Mouse (Mus musculus) hindbrain, postnatal 0 days (tissue): ENCODE results near the gene BC048679. TPM values are rescaled to one million over a fixed set of nuclear protein-coding genes. Genes with fewer than 3 reads are reported as not detected.
A peak's percentile ranks its signal among the peaks of the same experiment; 100 is the strongest.
"Not testable (repeated sequence)": the region's sequence is repeated elsewhere in the genome, so short reads cannot be mapped to it uniquely, and the experiment has no call there.

Experiments
- ATAC-seq: fragments of 200-750 bp; cut with Nextera tagmentation; 2 replicates; pipeline ENCODE4 v1.8.0; 2017; ENCODE audit warnings: mild to moderate bottlenecking, moderate TSS enrichment, moderate library complexity
- DNase-seq: peaks from one replicate; pipeline ENCODE4 v3.0.0-alpha.2; 2015; ENCODE audit warnings: low spot score
- H3K27ac ChIP-seq: fragments of 300-500 bp; sonication (generic); 2 replicates; pipeline ENCODE4 v1.5.1; 2014; ENCODE audit warnings: mild to moderate bottlenecking
- H3K27me3 ChIP-seq: fragments of 300-500 bp; sonication (generic); 2 replicates; pipeline ENCODE4 v1.6.1; 2014; ENCODE audit warnings: low read length, mixed read lengths; ENCODE audit not compliant: insufficient read depth
- H3K36me3 ChIP-seq: fragments of 300-500 bp; sonication (generic); 2 replicates; pipeline ENCODE4 v1.6.1; 2014; ENCODE audit warnings: low read length, mixed read lengths; ENCODE audit not compliant: insufficient read depth
- H3K4me1 ChIP-seq: fragments of 300-500 bp; sonication (generic); 2 replicates; pipeline ENCODE4 v1.6.1; 2014; ENCODE audit warnings: antibody characterized with exemption, low read length, mixed read lengths; ENCODE audit not compliant: insufficient read depth
- H3K4me2 ChIP-seq: fragments of 300-500 bp; sonication (generic); 2 replicates; pipeline ENCODE4 v1.6.1; 2014; ENCODE audit warnings: low read depth, mild to moderate bottlenecking, low read length, moderate library complexity, mixed read lengths
- H3K4me3 ChIP-seq: fragments of 300-500 bp; sonication (generic); 2 replicates; pipeline ENCODE4 v1.5.1; 2014; ENCODE audit warnings: low read length
- H3K9ac ChIP-seq: fragments of 300-500 bp; sonication (generic); replicated peaks from 2 replicates; pipeline ENCODE4 v1.6.1; 2014; ENCODE audit warnings: mild to moderate bottlenecking, low read length, moderate library complexity, mixed read lengths
- H3K9me3 ChIP-seq: fragments of 300-500 bp; sonication (generic); 2 replicates; pipeline ENCODE4 v1.6.1; 2016; ENCODE audit warnings: low read length, mixed read lengths
- CTCF ChIP-seq: IDR thresholded peaks from 2 replicates; pipeline ENCODE4 v1.5.1; 2016; ENCODE audit warnings: antibody characterized with exemption, control low read depth, low read depth
- WGBS: fragments of 180-500 bp; shearing (Covaris S2); extraction: QIAGEN DNeasy Blood & Tissue Kit; methylation state at CpG from one replicate; pipeline ENCODE4 v1.1.7; 2014; 5-methylcytosine and 5-hydroxymethylcytosine counted together
- polyA plus RNA-seq: library from polyadenylated mRNA; unstranded; fragments of >200 nt; fragmentation: Nextera tagmentation; extraction: Ambion mirVana; gene quantifications from 2 replicates; pipeline ENCODE4 v1.2.1, GENCODE M21; 2015
- total RNA-seq: library from RNA; depleted of rRNA; stranded (reverse); fragments of >200 nt; gene quantifications from 2 replicates; pipeline ENCODE4 v1.2.3, GENCODE M21; 2014

Gene BC048679
- total and polyA plus RNA-seq, 2 experiments from 2014 or later: not detected

DNA sequence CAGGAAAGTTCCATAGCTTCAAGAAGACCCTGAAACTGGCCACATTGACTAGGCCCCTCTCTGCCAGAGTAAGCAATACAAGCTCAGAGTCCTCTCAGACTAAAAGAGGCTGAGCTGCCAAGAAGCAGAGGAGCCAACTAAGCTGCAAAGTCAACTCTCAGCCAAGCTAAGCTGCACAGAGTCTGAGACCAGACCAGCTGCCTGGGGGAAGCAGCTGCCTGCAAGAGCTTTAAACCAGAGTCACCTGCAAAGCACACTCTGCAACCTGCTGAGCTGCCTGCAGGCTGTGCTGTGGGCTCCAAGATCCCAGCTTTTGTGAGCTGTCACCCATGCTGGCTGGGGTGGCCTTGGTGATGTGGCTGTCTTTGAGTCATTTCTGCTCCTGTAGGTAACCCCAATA, 19.8 kb downstream of the BC048679 start:
- H3K4me2 ChIP-seq, H3K9me3 ChIP-seq, H3K36me3 ChIP-seq, H3K4me3 ChIP-seq, H3K27ac ChIP-seq, H3K27me3 ChIP-seq, H3K9ac ChIP-seq, H3K4me1 ChIP-seq: not testable (repeated sequence)
- ATAC-seq (peak; percentile 65), DNase-seq (peak; percentile 28)
- peak; percentile 24 for TF ChIP-seq CTCF

DNA sequence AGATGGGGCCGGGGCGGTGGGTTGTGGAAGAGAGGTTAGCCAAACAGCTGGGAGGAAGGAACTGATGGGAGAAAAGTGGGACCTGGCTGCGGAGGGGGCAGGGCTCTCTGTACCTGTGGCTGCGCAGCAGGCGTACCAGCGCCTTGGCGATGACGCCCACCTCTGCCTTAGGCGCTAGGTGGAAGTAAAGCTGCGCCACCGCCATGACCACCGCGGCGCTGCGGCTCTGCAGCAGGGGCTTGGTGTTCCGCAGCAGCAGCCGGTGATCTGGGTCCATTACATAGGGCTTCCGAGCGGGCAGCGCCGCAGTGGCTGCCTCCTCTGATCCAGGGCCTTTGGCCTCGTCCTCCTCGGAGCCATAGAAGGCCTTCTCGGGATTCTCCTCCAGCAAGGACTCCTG, 21.2 kb downstream of the BC048679 start:
- Histone ChIP-seq H3K36me3 (peaks cover 5% of the 10 kb centered on the region; the same call in 1 of the 2 replicates), H3K9ac (no peak overlapping the region), H3K27me3 (no peaks in the 10 kb centered on the region), H3K4me2 (no peak overlapping the region; the same call in 1 of the 2 replicates), H3K4me1 (no peaks in the 10 kb centered on the region), H3K4me3 (no peak overlapping the region), H3K27ac (no peak overlapping the region; the same call in 1 of the 2 replicates), H3K9me3 (no peaks in the 10 kb centered on the region)
- DNase-seq (peak; percentile 42), ATAC-seq (peak; percentile 33)
- WGBS: 16% methylated on average over 24 of the region's 24 CpGs
- peak; percentile 47; the same call in 1 of the 2 replicates for TF ChIP-seq CTCF

DNA sequence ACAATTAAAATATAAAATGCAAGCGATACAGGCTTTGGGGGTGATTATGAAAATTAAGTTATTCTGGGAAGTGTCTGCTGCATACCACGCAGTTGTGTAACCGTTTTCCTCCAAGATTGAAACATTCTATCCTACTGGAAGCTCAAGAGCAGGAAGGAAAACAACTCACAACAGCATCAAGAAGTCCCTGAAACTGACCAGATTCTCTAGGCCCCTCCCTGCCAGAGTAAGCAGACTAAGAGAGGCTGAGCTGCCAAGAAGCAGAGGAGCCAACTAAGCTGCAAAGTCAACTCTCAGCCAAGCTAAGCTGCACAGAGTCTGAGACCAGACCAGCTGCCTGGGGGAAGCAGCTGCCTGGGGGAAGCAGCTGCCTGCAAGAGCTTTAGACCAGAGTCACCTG, 22.9 kb downstream of the BC048679 start:
- 78% methylated on average over 3 of the region's 3 CpGs for WGBS
- DNase-seq (no peak), ATAC-seq (no peak)
- Histone ChIP-seq H3K4me3 (no peak overlapping the region), H3K9me3 (no peaks in the 10 kb centered on the region), H3K27ac (no peak overlapping the region), H3K36me3 (peaks cover 10% of the 10 kb centered on the region; the same call in 1 of the 2 replicates), H3K4me1 (no peaks in the 10 kb centered on the region), H3K4me2 (no peak overlapping the region), H3K9ac (no peak overlapping the region), H3K27me3 (no peaks in the 10 kb centered on the region)
- TF ChIP-seq CTCF: no peak

DNA sequence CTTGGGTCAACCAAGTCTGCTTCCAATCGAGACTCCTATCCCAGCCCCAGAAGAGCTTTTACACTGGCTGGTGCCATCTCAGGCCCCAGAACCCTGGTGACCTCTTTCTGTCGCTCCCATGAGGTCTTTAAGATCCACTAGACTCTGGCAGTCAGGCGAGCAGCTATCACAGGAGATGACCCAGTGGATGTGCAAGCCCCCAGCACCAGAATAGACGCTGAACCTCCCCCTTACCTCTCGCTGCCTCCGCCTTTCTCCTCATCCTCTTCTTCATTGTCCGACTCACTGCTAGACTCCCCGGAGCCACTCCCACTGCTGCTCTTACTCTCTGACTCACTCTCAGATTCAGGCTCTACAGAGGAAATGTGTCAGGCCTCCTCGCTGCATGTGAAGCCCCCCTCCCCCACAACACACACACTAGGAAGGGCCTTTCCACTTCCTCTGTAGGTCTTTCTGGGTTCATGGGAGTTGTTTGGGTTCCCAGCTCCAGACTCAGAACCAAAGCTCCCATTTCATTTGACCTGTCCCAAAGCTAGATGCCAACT, 33.1 kb downstream of the BC048679 start:
- WGBS: 73% methylated on average over 9 of the region's 9 CpGs
- Histone ChIP-seq H3K4me1 (no peaks in the 10 kb centered on the region), H3K9ac (no peak overlapping the region), H3K27ac (no peak overlapping the region), H3K4me2 (no peak overlapping the region), H3K27me3 (no peaks in the 10 kb centered on the region), H3K36me3 (peaks cover 43% of the 10 kb centered on the region), H3K9me3 (no peaks in the 10 kb centered on the region), H3K4me3 (no peak overlapping the region)
- no peak for TF ChIP-seq CTCF
- DNase-seq (no peak), ATAC-seq (no peak)

DNA sequence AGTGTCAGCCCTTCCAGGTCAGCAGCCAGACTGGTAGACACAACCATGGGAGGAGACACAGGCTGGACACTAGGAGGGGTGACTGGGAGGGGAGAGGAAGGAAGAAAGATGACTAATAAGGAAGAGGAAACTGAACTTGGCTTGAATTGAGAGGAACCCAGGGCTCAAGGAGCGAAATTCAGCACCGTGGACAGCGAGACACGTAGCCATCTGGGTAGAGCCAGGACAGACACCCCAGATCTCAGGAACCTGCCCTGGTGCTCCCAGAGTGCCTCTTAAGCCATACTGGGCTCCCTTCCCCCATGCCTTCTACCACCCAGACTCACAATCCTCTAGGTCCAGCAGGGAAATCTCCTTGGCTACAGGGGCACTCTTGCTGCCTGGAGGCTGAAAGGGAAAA, 34.0 kb downstream of the BC048679 start:
- 13% methylated on average over 4 of the region's 4 CpGs for WGBS
- peaks cover 43% of the 10 kb centered on the region for H3K36me3 ChIP-seq

DNA sequence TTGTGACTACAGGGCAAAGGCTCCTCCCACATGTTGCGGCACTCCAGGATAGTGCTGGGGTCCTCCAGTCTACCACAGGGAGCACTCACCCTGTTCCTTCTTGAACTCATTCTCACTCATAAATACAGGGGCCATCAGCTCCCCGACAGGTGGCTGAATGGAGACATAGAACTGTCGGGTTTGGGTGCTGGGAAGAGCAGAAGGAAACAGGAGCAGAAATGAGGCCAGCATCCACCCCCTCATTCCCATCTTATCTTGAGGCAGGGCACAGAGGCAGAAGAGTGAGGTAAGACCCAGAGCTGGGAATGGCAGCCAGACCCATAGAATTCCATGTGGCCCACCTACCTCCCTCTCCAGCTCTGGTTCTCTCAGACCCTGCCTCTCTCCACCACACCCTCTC, 35.3 kb downstream of the BC048679 start:
- no peak for TF ChIP-seq CTCF
- no peak overlapping the region for H3K4me2 ChIP-seq
- peaks cover 43% of the 10 kb centered on the region for H3K36me3 ChIP-seq
- no peak overlapping the region for H3K9ac ChIP-seq
- no peaks in the 10 kb centered on the region for H3K4me1 ChIP-seq
- no peak overlapping the region for H3K27ac ChIP-seq
- H3K4me3 ChIP-seq: no peak overlapping the region
- no peak for DNase-seq
- WGBS: 85% methylated on average over 3 of the region's 3 CpGs
- no peaks in the 10 kb centered on the region for H3K9me3 ChIP-seq
- no peak for ATAC-seq
- no peaks in the 10 kb centered on the region for H3K27me3 ChIP-seq

More for the DNA sequence above, 34.0 kb downstream of the BC048679 start:
- TF ChIP-seq CTCF: no peak
- no peaks in the 10 kb centered on the region for H3K9me3 ChIP-seq
- no peak overlapping the region for H3K4me3 ChIP-seq
- H3K9ac ChIP-seq: no peak overlapping the region
- H3K4me2 ChIP-seq: no peak overlapping the region
- no peaks in the 10 kb centered on the region for H3K27me3 ChIP-seq
- H3K4me1 ChIP-seq: no peaks in the 10 kb centered on the region
- no peak overlapping the region for H3K27ac ChIP-seq
- ATAC-seq: no peak
- no peak for DNase-seq

DNA sequence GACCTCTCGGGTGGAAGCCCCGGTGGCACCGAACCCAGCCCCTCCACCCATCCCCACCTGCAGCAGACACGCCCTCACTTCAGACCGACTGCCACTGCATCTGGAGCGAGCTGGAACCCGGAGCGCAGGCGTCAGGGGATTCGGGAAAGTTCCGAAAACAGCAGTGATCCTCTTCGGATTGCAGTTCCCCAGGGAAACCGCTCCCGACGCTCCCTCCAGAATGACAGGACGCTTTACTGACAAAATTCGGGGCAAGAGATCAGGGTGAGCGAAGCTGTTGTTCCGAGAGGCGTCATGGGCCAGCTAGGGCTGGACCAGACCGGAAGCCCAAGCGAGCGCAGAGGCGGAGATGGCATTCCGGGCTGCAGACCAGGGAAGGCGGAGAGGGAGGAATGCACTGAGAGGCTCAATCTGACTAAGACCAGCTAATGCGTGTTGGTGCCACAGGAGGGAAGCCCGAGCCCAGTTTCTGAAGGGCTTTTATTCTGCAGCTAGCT, 42.9 kb downstream of the BC048679 start, which contains the start of gene Cpeb1:
Gene Cpeb1 (minus strand): TSS at position 311 of the 497 bp plus-strand sequence.
- peak within 1 kb of the TSS; percentile 46 for H3K4me3 ChIP-seq
- no peaks in the 10 kb centered on the region; the same call in 1 of the 2 replicates for H3K36me3 ChIP-seq
- H3K9ac ChIP-seq: peak within 1 kb of the TSS; percentile 48
- peaks cover 20% of the 10 kb centered on the region; the same call in 1 of the 2 replicates for H3K27me3 ChIP-seq
- no peak within 1 kb of the TSS; the same call in 1 of the 2 replicates for H3K27ac ChIP-seq
- ATAC-seq (peak; percentile 72), DNase-seq (peak; percentile 80)
- WGBS: under 1% methylated on average over 28 of the region's 28 CpGs
- H3K4me1 ChIP-seq: peaks cover 6% of the 10 kb centered on the region; the same call in 1 of the 2 replicates
- H3K9me3 ChIP-seq: no peaks in the 10 kb centered on the region
- TF ChIP-seq CTCF: peak; percentile 67
- H3K4me2 ChIP-seq: peak within 1 kb of the TSS; percentile 92
